Mouse (Mus musculus) bone marrow macrophage, adult 2 months (primary cell): ENCODE measurements around the gene Uqcc3. TPM values are rescaled to one million over a fixed set of nuclear protein-coding genes. Genes with fewer than 3 reads are reported as not detected.
A peak's percentile ranks its signal among the peaks of the same experiment; 100 is the strongest.
"Not testable (repeated sequence)": the region's sequence is repeated elsewhere in the genome, so short reads cannot be mapped to it uniquely, and the experiment has no call there.

Source experiments
- H3K27ac ChIP-seq: 2 replicates; pipeline ENCODE4 v1.5.1; 2012; ENCODE audit warnings: low read depth, low read length; ENCODE audit not compliant: insufficient read depth
- H3K4me1 ChIP-seq: 2 replicates; pipeline ENCODE4 v1.6.1; 2012; ENCODE audit warnings: low read length; ENCODE audit not compliant: control insufficient read depth, insufficient read depth
- H3K4me3 ChIP-seq: 2 replicates; pipeline ENCODE4 v1.5.1; 2012; ENCODE audit warnings: mild to moderate bottlenecking, low read length, moderate library complexity; ENCODE audit not compliant: insufficient read depth
- CTCF ChIP-seq: IDR thresholded peaks from 2 replicates; pipeline ENCODE4 v1.5.1; 2012; ENCODE audit warnings: low read depth, mild to moderate bottlenecking, low read length, moderate library complexity
- POLR2A ChIP-seq: IDR thresholded peaks from 2 replicates; pipeline ENCODE4 v1.6.1; 2012; ENCODE audit warnings: mild to moderate bottlenecking, low read depth, low read length, borderline replicate concordance
- polyA plus RNA-seq: library from polyadenylated mRNA; stranded (reverse); fragments of >200 nt; gene quantifications from 2 replicates; pipeline ENCODE4 v1.2.4, GENCODE M21; 2012; ENCODE audit not compliant: missing spikeins, insufficient read depth, insufficient read length

The Uqcc3 gene
- polyA plus RNA-seq, 1 experiment: 40.9 TPM

DNA sequence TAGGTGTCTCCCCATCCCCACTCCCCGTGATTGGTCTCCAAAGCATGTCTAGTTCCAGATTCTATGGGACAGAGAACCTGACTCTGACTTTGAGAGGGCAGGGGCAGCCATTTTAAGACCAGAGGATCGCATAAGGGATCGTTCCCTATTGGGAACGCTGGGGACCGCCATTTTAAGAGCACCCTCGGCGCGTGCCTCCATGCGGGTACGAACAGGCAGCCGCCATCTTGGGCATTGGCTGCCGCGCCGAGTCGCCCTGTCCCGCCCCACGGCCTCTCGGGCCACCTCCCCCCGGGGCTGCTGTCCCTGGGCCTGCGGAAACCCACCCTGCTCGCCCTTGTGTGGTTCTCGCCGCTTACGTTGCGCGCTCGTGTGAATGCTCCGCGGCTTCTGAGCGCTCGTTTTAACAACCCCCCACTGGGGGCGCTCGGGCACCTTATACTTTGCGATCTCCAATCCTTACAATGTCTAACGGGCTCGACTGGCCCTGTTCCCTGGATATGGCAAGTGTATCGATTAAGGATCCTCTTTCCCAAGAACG lies 43.4 kb downstream of the Uqcc3 start, which contains the start of gene Bscl2:
Gene Bscl2, plus strand, starts transcription at position 217 of the 541 bp plus-strand sequence.
- peak within 1 kb of the TSS; percentile 77 for H3K27ac ChIP-seq
- H3K4me1 ChIP-seq: peaks cover 38% of the 10 kb centered on the region
- H3K4me3 ChIP-seq: peak within 1 kb of the TSS; percentile 66
- TF ChIP-seq POLR2A (no peak), CTCF (peak; percentile 47)

DNA sequence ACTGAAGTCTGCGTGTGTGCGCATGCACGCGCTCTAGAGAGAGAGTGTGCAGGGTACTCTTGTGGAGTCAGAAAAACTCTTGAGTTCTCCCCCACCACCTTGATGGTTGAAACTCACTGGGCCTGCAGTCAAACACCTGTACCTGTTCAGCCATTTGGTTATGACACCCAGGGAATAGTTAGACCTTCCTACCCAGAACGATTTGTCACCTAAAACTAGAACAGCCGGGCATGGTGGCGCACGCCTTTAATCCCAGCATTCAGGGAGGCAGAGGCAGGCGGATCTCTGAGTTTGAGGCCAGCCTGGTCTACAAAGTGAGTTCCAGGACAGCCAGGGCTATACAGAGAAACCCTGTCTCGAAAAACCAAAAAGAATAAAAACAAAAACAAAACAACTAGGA lies 44.4 kb downstream of the Uqcc3 start:
- not testable (repeated sequence) for H3K4me3 ChIP-seq, H3K27ac ChIP-seq
- H3K4me1 ChIP-seq: peaks cover 32% of the 10 kb centered on the region

DNA sequence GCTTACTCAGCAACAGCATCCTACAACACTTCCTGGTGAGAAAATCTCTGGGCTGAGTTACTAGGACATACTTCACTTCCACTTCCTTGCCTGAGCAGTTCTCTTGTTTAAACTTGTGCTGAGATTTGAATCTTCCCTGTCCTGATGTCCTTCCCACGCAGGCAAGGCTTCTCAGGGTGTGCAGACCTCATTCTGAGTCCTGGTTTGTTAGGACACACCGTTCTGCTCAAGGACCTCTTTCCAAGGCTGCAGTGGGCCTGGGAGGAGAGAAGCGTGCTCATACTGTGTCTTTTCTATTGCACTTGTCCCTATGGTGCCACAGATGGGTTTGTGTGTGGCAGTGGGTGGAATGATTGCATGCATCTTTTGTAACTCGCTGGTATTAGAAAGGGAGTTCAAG lies 47.8 kb downstream of the Uqcc3 start:
- peaks cover 38% of the 10 kb centered on the region for H3K4me1 ChIP-seq
- 0 out of 2 replicates have a peak overlapping the region, but pooled peaks have one; percentile 3 for H3K27ac ChIP-seq
- no peak overlapping the region for H3K4me3 ChIP-seq
- TF ChIP-seq POLR2A: no peak

DNA sequence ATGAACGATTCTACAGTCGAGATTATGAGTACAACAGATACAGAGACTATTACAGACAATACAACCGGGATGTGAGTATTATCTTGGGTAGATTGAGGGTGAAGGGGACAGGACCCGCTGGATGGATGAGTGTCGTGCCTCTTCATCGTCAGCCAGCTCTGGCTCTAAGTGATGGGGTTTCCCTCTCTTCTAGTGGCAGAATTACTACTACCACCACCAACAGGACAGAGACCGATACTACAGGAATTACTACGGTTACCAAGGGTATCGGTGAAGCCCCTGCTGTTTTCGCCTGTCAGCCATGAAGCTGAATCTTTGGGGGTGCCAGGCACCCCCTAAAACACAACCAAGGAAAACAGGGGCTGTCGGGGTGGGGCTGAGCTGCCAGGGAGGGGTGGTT lies 49.5 kb downstream of the Uqcc3 start:
- H3K4me1 ChIP-seq: peaks cover 33% of the 10 kb centered on the region
- H3K4me3 ChIP-seq: no peak overlapping the region
- H3K27ac ChIP-seq: no peak overlapping the region
- no peak for TF ChIP-seq POLR2A
- TF ChIP-seq CTCF: no peak

DNA sequence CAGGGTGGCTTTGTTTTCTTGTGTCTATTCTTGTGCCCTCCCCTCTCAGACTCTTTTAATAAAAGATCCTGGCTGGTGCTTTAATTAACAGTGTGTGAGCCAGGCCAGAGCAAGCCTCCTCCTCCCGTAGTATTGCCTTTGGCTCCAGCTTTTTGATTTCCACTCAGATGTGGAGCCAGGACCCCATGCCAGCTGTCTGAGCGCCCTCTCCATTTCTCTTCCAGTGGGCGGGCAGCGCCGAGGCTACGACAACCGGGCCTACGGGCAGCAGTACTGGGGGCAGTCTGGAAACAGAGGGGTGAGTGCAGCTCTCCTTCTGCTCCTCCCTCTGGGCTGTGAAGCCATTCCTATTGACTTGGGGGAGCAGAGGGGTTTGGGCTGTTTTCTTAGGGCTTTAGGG lies 50.1 kb downstream of the Uqcc3 start:
- no peak overlapping the region for H3K4me3 ChIP-seq
- no peak for TF ChIP-seq CTCF
- TF ChIP-seq POLR2A: no peak

More for the DNA sequence above, 50.1 kb downstream of the Uqcc3 start:
- Histone ChIP-seq H3K27ac (no peak overlapping the region), H3K4me1 (peaks cover 33% of the 10 kb centered on the region)

Other genes starting within 250 kb of the Uqcc3 start
- gene Chrm1, start 217.1 kb downstream of the Uqcc3 start, polyA plus RNA-seq: not detected in 2 replicates
- 160 and 172 TPM in 2 replicates for gene Slc3a2, start 157.6 kb downstream of the Uqcc3 start, polyA plus RNA-seq
- gene Wdr74, start 145.1 kb downstream of the Uqcc3 start, polyA plus RNA-seq: 22.2 and 25.8 TPM in 2 replicates
- gene 1700092M07Rik, start 140.2 kb downstream of the Uqcc3 start, polyA plus RNA-seq: not detected in 2 replicates
- gene Stx5a, start 139.5 kb downstream of the Uqcc3 start, polyA plus RNA-seq: 84.2 and 100 TPM in 2 replicates
- gene Nxf1, start 123.8 kb downstream of the Uqcc3 start, polyA plus RNA-seq: 142 and 162 TPM in 2 replicates
- 28.3 and 34.4 TPM in 2 replicates for gene Tmem223, start 109.9 kb downstream of the Uqcc3 start, polyA plus RNA-seq
- 147 and 148 TPM in 2 replicates for gene Tmem179b, start 106.5 kb downstream of the Uqcc3 start, polyA plus RNA-seq
- gene Taf6l, start 94.5 kb downstream of the Uqcc3 start, polyA plus RNA-seq: 14.8 and 18.1 TPM in 2 replicates
- gene Polr2g, start 82.3 kb downstream of the Uqcc3 start, polyA plus RNA-seq: 62.4 and 62.5 TPM in 2 replicates
- gene Zbtb3, start 78.4 kb downstream of the Uqcc3 start, polyA plus RNA-seq: 2.0 and 2.4 TPM in 2 replicates
- 37.6 and 38.7 TPM in 2 replicates for gene Ttc9c, start 61.6 kb downstream of the Uqcc3 start, polyA plus RNA-seq
- gene Hnrnpul2, start 60.9 kb downstream of the Uqcc3 start, polyA plus RNA-seq: 94.2 and 102 TPM in 2 replicates
- gene AC129217.1, start 51.1 kb downstream of the Uqcc3 start, polyA plus RNA-seq: 45.4 and 59.2 TPM in 2 replicates
- gene Bscl2, start 43.5 kb downstream of the Uqcc3 start, polyA plus RNA-seq: 77.4 and 81.8 TPM in 2 replicates
- not detected in 2 replicates for gene Gng3, start 41.7 kb downstream of the Uqcc3 start, polyA plus RNA-seq
- gene Lrrn4cl, start 30.2 kb downstream of the Uqcc3 start, polyA plus RNA-seq: not detected in 2 replicates
- 193 and 215 TPM in 2 replicates for gene Ubxn1, start 9.4 kb downstream of the Uqcc3 start, polyA plus RNA-seq
- 12.6 and 13.7 TPM in 2 replicates for gene Lbhd1, start 2.8 kb upstream of the Uqcc3 start, polyA plus RNA-seq
- gene Gm49403, start 3.0 kb upstream of the Uqcc3 start, polyA plus RNA-seq: not detected in 2 replicates
- gene 1810009A15Rik, start 7.9 kb upstream of the Uqcc3 start, polyA plus RNA-seq: 40.1 and 43.1 TPM in 2 replicates
- gene Gm49416, start 8.0 kb upstream of the Uqcc3 start, polyA plus RNA-seq: 4.9 TPM in 1 of 2 replicates, not detected in the other
- gene Ints5, start 12.1 kb upstream of the Uqcc3 start, polyA plus RNA-seq: 11.5 and 11.8 TPM in 2 replicates
- 82.5 and 91.3 TPM in 2 replicates for gene Ganab, start 17.1 kb upstream of the Uqcc3 start, polyA plus RNA-seq
- gene B3gat3, start 39.5 kb upstream of the Uqcc3 start, polyA plus RNA-seq: 35.5 and 40.8 TPM in 2 replicates
- gene Rom1, start 48.4 kb upstream of the Uqcc3 start, polyA plus RNA-seq: 2.5 and 3.6 TPM in 2 replicates
- 33.1 and 33.7 TPM in 2 replicates for gene Eml3, start 48.6 kb upstream of the Uqcc3 start, polyA plus RNA-seq
- 78.6 and 81.2 TPM in 2 replicates for gene Mta2, start 61.0 kb upstream of the Uqcc3 start, polyA plus RNA-seq
- gene Tut1, start 72.9 kb upstream of the Uqcc3 start, polyA plus RNA-seq: 12.5 and 14.6 TPM in 2 replicates
- 220 and 226 TPM in 2 replicates for gene Eef1g, start 86.1 kb upstream of the Uqcc3 start, polyA plus RNA-seq
- gene Ahnak, start 108.4 kb upstream of the Uqcc3 start, polyA plus RNA-seq: 440 and 513 TPM in 2 replicates
- not detected in 2 replicates for gene Scgb1a1, start 207.0 kb upstream of the Uqcc3 start, polyA plus RNA-seq